Mouse (Mus musculus) Patski (cell line): ENCODE measurements around the gene Gm47959. TPM values are rescaled to one million over a fixed set of nuclear protein-coding genes. Genes with fewer than 3 reads are reported as not detected.

Source experiments
- ATAC-seq: fragments of 100-300 bp; one replicate; pipeline ENCODE4 v1.8.0; 2021
- CTCF ChIA-PET: fragments of 350-600 bp; sonication (Branson Sonifier 250); formaldehyde crosslinking; loops from one replicate; lab custom pipeline; 2022; ENCODE audit warnings: inconsistent platforms; lab: Charles Lee
- POLR2A ChIA-PET: fragments of 350-600 bp; sonication (Branson Sonifier 250); formaldehyde crosslinking; loops from one replicate; lab custom pipeline; 2022; ENCODE audit warnings: antibody characterized with exemption, inconsistent platforms; lab: Charles Lee
- DNase-seq: peaks from one replicate; pipeline ENCODE4 v3.0.0-alpha.2; 2011; ENCODE audit warnings: low read depth, low spot score
- H3K27me3 ChIP-seq: fragments of 371-371 bp; one replicate; pipeline ENCODE4 v1.5.1; 2021
- CTCF ChIP-seq: fragments of 100-300 bp; IDR thresholded peaks from one replicate; pipeline ENCODE4 v1.5.1; 2021
- in situ Hi-C: fragments of 300-500 bp; cut with MboI; formaldehyde crosslinking; loops from 3 replicates; pipeline ENCODE4 v1.11.1; 2018; ENCODE audit warnings: low pct_unique_long_range_greater_than_20kb, mixed read lengths
- polyA plus RNA-seq: library from polyadenylated mRNA; unstranded; gene quantifications from one replicate; pipeline ENCODE4 v1.2.3, GENCODE M21; 2021

Gm47959 gene
- polyA plus RNA-seq, 1 experiment from 2014 or later = not detected

DNA sequence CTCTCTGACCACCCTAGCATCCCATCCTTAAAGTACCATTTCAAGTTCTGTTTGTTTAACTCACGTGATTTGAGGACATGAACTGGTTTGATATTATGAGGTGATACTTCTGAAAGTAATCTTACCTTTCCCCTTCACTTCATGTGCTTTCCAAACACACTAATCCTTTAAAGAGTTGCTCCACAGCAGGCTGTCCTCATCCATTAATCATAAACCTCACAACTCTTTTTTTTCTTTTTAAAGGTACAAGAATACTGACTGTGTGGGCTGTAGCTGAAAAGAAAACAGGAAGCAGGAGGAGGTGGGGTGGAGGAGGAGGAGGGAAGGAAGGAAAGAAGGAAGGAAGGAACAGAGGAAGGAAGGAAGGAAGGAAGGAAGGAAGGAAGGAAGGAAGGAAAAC, 31.6 kb downstream of the Gm47959 start:
- ATAC-seq = no peak
- in situ Hi-C loops = no loop called here
- ChIA-PET CTCF (no interaction called here), POLR2A (no interaction called here)
- no peak for TF ChIP-seq CTCF
- no peaks in the 10 kb centered on the region for H3K27me3 ChIP-seq
- DNase-seq = no peak

DNA sequence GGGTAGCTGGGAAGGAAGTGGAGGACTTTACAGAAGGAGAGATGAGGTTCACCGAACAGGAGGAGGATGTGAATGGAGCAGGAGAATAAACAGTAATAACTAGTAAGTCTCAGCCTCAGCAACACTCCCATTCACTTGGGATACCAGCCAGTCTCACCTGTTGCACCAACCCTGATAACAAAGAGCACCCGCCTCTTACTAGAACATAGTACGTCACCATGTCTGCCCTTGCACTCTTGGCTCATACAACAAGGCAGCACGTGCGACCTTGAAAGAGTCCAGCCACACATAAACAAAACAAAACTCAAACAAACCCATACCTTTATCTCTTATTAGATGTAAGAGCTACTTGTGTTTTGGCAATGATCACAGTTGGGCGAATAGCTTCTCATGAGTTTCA, 32.2 kb downstream of the Gm47959 start:
- in situ Hi-C loops = no loop called here
- no peak for TF ChIP-seq CTCF
- CTCF ChIA-PET = no interaction called here
- POLR2A ChIA-PET = no interaction called here
- no peaks in the 10 kb centered on the region for H3K27me3 ChIP-seq
- no peak for DNase-seq
- no peak for ATAC-seq

DNA sequence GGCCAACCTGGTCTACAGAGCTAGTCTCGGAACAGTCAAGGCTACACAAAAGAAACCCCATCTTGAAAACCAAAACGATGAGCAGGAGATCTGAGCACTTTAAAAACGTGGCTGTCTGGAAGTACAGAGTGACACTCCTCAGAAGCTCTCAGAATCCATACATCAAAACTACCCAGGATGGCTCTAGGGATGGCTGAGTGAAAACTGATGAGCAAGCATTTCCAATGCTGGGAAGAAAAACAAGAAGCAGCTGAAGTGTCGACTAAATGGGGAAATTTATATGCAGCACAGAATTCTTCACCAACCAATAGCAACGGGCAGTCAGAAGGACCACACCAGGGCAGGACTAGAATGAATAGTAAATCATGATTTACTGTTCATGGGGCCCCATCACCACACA, 34.2 kb downstream of the Gm47959 start:
- no peak for DNase-seq
- POLR2A ChIA-PET = no interaction called here
- CTCF ChIA-PET = no interaction called here
- TF ChIP-seq CTCF = no peak
- in situ Hi-C loops = no loop called here
- no peak for ATAC-seq
- peaks cover 8% of the 10 kb centered on the region for H3K27me3 ChIP-seq

DNA sequence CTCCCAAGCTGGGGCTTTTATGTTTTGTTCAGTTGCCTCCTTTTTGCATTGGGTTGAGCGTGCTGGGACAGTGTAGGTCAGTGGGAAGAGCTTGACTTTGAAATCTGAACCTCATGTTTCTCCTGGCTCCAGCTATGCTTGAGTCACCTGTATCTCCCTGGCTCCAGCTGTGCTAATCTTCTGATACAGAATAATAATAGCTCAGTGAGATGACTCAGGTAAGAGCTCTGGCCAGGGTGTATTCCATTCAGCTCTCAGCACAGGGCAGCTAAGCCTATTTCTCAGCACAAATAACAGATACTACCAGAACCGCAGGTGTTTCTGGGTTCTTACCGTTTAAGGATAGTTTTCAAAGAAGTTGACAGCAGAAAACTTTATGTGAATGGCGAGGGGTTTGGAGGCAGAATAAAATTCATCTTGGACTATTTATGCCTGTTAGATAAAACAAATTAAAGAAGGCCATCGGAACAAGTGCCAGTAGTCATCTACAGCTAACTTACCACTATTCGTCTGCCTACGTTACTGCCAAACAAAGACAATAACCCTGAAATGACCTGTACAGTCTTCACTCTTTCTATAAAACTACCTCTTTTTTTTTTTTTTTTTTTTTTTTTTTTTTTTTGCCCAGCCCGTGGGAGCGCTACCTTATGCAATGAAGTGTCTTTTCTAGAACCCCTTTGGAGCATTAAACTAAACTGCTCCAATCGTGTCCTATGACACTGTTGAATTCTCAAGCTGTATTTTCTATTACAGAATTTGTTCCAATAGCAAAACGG, 36.7 kb downstream of the Gm47959 start:
- peaks cover 15% of the 10 kb centered on the region for H3K27me3 ChIP-seq
- CTCF ChIA-PET = interaction anchor here (1.4 kb wide), 1 partner anchor 39 kb away, joined by 3 read pairs; no protein-coding TSS in a partner anchor
- POLR2A ChIA-PET = interaction anchor here (0.6 kb wide), 1 partner anchor 1097 kb away, joined by 3 read pairs; no protein-coding TSS in a partner anchor
- TF ChIP-seq CTCF = no peak
- DNase-seq = no peak
- in situ Hi-C loops = no loop called here
- ATAC-seq = no peak

DNA sequence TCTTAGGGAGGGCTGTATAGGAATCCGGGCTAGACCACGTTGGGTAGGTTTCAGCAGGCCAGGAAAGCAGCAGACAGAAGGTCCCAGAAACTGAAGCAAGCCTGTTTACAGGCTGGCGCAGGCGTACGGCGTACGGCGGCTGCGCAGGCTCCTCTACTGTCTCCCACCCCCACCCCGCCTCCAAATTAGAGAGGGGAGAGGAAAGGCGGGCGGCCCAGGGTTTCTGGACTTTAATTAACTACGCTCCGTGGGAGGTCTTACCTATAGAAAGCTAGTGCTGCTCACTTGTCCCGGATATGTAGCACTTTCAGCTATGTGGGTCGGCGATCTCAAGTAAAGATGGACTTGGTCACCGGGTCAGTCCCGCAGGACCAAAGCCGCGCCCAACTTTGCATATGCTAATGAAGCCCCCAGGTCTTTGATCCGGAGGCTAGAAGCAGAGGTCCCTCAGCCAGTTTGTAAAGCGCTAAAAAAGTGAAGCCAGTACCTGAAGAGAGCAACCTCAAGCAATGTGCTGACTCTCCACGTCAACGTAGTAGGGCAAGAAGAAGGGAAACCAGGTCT, 37.8 kb downstream of the Gm47959 start, which contains the start of gene Slc19a3:
TSS of gene Slc19a3 (minus strand) at position 340 of the 564 bp plus-strand sequence.
- peaks cover 15% of the 10 kb centered on the region for H3K27me3 ChIP-seq
- CTCF ChIA-PET = no interaction called here
- in situ Hi-C loops = no loop called here
- POLR2A ChIA-PET = no interaction called here
- TF ChIP-seq CTCF = no peak
- ATAC-seq (no peak), DNase-seq (no peak)

DNA sequence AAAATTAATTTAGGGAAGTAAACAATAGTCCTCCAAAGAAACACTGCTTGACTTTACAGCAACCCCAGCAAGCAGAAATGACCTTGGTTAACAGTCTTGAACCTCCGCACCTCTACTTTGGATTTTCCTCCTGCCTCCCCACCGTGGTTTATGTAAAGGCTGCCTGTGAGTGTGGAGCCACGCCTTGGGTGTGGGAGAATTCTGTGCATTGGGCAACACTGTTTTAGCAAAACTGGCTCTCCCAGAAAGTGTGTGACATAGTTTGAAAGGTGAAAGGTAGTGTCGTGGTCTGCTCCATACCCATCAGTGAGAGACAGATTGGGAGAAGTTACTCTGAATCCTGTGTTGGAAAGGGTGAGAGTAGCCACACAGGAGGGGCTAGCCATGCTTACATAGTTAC, 38.7 kb downstream of the Gm47959 start:
- DNase-seq (no peak), ATAC-seq (no peak)
- peaks cover 15% of the 10 kb centered on the region for H3K27me3 ChIP-seq
- in situ Hi-C loops = no loop called here
- TF ChIP-seq CTCF = no peak
- CTCF ChIA-PET = no interaction called here
- POLR2A ChIA-PET = no interaction called here

DNA sequence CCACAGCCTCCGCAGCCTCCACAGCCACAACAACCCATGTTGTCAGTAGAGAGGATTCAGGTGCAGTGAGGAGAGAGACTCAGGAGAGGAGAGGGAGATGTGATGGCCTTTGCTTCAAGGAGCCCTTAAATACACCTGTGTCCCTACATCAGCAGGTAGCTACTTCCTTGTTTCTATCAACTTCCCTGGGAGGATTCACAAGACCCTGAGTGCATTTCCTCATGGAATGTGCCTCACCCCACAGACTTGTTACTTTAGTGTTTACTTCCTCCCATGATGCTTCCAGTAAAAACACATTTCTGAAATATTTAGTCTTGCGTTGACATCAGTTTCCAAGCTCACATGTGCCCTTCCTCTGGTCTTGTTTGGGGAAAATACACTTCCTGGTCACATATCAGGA, 42.0 kb downstream of the Gm47959 start, which contains the start of gene Krtap28-10:
TSS of gene Krtap28-10 (minus strand) at position 101 of the 400 bp plus-strand sequence.
- in situ Hi-C loops = no loop called here
- no peak for TF ChIP-seq CTCF
- POLR2A ChIA-PET = no interaction called here

DNA sequence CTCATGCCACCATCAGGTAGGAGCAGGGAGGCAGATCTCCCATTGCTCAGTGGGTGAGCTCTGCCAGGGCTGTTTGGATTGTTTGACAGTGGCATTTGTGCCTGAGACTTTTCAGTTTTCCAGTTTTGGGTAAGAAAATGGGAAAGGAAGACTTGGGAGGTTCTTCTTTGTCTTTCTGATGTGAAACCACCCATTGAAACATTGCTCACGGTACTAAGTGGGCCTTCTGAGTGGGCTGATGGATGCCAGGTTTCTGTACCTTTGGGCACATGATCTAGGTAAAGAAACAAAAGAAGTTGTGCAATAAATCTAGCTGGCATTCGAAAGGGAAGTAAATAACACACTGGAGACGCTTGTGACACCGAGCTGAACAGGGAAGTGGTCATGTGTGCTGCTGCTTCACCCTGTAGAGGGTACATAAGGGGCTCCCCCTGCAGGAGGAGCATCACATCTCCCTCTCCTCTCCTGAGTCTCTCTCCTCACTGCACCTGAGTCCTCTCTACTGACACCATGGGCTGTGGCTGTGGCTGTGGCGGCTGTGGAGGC, 44.6 kb downstream of the Gm47959 start, which contains the start of gene Gm47969:
TSS of gene Gm47969 (plus strand) at position 51 of the 546 bp plus-strand sequence.
- H3K27me3 ChIP-seq = peaks cover 23% of the 10 kb centered on the region
- ATAC-seq (no peak), DNase-seq (no peak)
- CTCF ChIA-PET = interaction anchor here (1.0 kb wide), 1 partner anchor 16 kb away, joined by 3 read pairs; no protein-coding TSS in a partner anchor
- POLR2A ChIA-PET = no interaction called here
- in situ Hi-C loops = no loop called here
- TF ChIP-seq CTCF = no peak

More for the DNA sequence above, 42.0 kb downstream of the Gm47959 start, which contains the start of gene Krtap28-10:
- CTCF ChIA-PET = no interaction called here
- H3K27me3 ChIP-seq = peaks cover 26% of the 10 kb centered on the region
- DNase-seq = no peak
- ATAC-seq = no peak

Other genes starting within 250 kb of the Gm47959 start
- gene Tm4sf20, start 232.1 kb upstream of the Gm47959 start, polyA plus RNA-seq = 0.06 TPM
- not detected for gene Gm47791, start 229.3 kb upstream of the Gm47959 start, polyA plus RNA-seq
- 58.7 TPM for gene Agfg1, start 161.1 kb upstream of the Gm47959 start, polyA plus RNA-seq
- not detected for gene A030005L19Rik, start 87.2 kb upstream of the Gm47959 start, polyA plus RNA-seq
- gene A030014E15Rik, start 75.6 kb upstream of the Gm47959 start, polyA plus RNA-seq = not detected
- gene Gm6217, start 69.1 kb upstream of the Gm47959 start, polyA plus RNA-seq = not detected
- not detected for gene A030003K21Rik, start 57.2 kb upstream of the Gm47959 start, polyA plus RNA-seq
- gene Gm7544, start 44.5 kb upstream of the Gm47959 start, polyA plus RNA-seq = not detected
- not detected for gene Gm47955, start 40.3 kb upstream of the Gm47959 start, polyA plus RNA-seq
- gene Slc19a3, start 37.9 kb downstream of the Gm47959 start, polyA plus RNA-seq = 0.05 TPM
- gene Krtap28-10, start 41.9 kb downstream of the Gm47959 start, polyA plus RNA-seq = not detected
- not detected for gene Gm47969, start 44.4 kb downstream of the Gm47959 start, polyA plus RNA-seq
- gene A030005K14Rik, start 58.8 kb downstream of the Gm47959 start, polyA plus RNA-seq = not detected
- not detected for gene Krtap28-13, start 60.4 kb downstream of the Gm47959 start, polyA plus RNA-seq
- gene Ccl20, start 116.2 kb downstream of the Gm47959 start, polyA plus RNA-seq = 2.6 TPM
- gene Daw1, start 159.2 kb downstream of the Gm47959 start, polyA plus RNA-seq = 0.27 TPM